Mouse (Mus musculus): ENCODE data around the gene Papss2. TPM values are rescaled to one million over a fixed set of nuclear protein-coding genes. Genes with fewer than 3 reads are reported as not detected.
A peak's percentile ranks its signal among the peaks of the same experiment; 100 is the strongest.

Papss2 gene
- polyA plus RNA-seq (2015; fragmentation: Nextera tagmentation; extraction: Ambion mirVana), result 48.0 and 49.1 TPM in 2 replicates

DNA sequence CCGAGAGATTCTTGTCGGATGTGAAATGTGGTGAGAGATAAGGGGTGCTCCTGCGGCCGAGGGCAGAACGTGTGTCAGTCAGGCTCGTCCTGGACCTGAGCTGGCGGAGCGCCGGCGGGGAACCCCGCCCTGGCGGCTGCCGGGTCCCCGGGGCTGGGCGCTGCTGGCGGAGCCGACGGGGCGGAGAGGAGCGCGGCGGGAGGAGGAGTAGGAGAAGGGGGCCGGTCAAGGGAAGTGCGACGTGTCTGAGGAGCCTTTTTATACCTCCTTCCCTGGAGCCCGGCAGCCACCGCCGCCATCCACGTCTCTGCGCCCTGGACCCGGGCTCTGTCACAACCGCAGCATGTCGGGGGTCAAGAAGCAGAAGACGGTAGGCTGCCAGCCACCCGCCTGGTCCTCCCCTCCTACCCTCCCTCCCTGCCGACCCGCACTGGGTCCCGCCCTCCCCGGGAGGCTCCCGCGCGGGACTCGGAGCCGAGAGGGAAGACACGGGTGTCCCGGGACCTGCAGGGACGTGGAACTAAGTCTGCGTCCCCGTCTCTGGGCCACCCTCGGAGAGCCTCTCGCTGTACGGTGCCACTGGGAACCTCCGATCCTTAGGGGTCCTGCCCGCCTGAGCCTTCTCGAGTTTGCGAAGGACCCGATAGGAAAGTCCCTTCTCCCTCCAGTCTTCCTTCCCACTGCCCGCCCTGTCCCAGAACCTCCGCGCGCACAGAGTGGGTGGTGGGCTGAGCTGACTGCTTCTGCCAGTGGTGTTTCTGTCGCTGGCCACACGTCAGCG, at the start of gene Papss2:
Gene Papss2 (plus strand): TSS at position 285 of the 781 bp plus-strand sequence.
- H3K27me3 ChIP-seq, result peaks cover 18% of the 10 kb centered on the region
- peak within 1 kb of the TSS; percentile 68 for H3K4me3 ChIP-seq
- ATAC-seq (ENCODE audit: low FRiP score, low read depth), result peak; percentile 84
- under 1% methylated on average over 59 of the region's 64 CpGs for WGBS
- peak within 1 kb of the TSS; percentile 81 for H3K27ac ChIP-seq
- peaks cover 20% of the 10 kb centered on the region for H3K4me1 ChIP-seq
- H3K36me3 ChIP-seq, result no peaks in the 10 kb centered on the region
- H3K4me2 ChIP-seq (replicated peaks), result peak within 1 kb of the TSS; percentile 72
- H3K9me3 ChIP-seq, result no peaks in the 10 kb centered on the region
- H3K9ac ChIP-seq, result peak within 1 kb of the TSS; percentile 85

DNA sequence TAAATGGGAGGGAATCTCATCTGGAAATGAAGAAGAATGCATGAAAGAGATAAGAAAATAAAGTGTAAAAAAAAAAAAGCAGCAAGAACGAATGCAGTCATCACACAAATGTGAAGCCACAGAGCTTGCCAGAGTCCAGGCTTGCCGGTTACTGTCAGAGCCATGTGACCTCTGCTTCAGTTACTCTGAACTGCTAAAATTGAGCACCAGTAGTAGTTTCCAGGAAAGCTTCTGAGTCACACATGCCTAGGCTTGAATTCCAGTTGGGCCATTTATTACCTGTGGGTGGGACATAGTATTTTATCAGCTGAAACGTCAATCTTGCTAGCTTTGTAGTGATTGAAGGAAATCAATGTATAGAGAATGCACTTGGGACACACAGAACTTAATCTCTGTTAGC, 48.2 kb upstream of the Papss2 start:
- no peak for ATAC-seq (ENCODE audit: low FRiP score, low read depth)
- Histone ChIP-seq H3K9ac (no peak overlapping the region), H3K4me3 (no peak overlapping the region), H3K36me3 (no peaks in the 10 kb centered on the region), H3K4me2 (replicated peaks) (no peak overlapping the region), H3K27ac (no peak overlapping the region), H3K9me3 (no peaks in the 10 kb centered on the region), H3K4me1 (peaks cover 10% of the 10 kb centered on the region), H3K27me3 (no peaks in the 10 kb centered on the region)
- 63% methylated on average over 3 of the region's 3 CpGs for WGBS

DNA sequence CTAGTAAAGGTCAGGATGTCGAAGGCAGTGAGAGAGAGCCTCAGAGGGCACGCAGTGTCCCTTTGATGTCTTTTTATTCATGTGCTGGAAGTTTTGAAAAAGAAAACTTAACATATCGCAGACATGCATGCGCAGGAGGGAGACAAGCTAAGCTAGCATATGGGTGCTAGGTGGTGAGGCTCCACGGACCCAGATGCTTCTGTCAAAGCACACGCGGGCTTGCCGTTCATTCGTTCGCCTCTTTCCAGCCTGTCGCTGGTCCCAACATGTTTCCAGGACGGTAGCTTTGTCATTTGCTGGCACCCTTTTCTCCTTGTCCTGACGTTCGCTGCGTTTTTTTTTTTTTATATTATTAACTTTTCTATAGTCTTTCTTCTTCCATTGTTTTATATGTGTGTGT, 47.4 kb upstream of the Papss2 start:
- Histone ChIP-seq H3K27ac (no peak overlapping the region), H3K27me3 (no peaks in the 10 kb centered on the region), H3K9me3 (no peaks in the 10 kb centered on the region), H3K9ac (no peak overlapping the region), H3K4me3 (no peak overlapping the region), H3K4me2 (replicated peaks) (no peak overlapping the region), H3K4me1 (peaks cover 10% of the 10 kb centered on the region), H3K36me3 (no peaks in the 10 kb centered on the region)
- WGBS, result 85% methylated on average over 15 of the region's 15 CpGs
- ATAC-seq (ENCODE audit: low FRiP score, low read depth), result no peak

DNA sequence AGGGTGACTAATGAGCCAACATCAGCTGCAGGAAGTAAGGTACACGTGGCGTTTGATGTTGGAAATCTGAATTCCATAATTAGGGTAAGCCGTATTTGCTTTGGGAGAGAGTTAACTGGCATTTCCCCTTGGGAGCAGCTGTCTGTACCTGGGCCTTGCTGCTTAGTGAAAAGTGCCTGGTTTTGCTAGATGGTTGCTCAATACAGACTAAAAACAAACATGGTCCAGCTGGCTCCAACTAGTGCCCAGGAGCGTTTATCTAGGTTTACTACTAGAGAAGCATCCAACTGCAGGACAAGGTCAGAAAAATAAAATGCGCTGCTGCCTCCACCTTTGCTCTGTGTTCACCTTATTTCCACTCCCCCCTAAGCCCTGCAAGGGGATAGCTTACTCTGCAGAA, 45.1 kb upstream of the Papss2 start:
- no peak for ATAC-seq (ENCODE audit: low FRiP score, low read depth)
- no peaks in the 10 kb centered on the region for H3K9me3 ChIP-seq
- peaks cover 25% of the 10 kb centered on the region for H3K4me1 ChIP-seq
- H3K27ac ChIP-seq, result no peak overlapping the region
- H3K36me3 ChIP-seq, result no peaks in the 10 kb centered on the region
- H3K4me2 ChIP-seq (replicated peaks), result no peak overlapping the region
- 37% methylated on average over 5 of the region's 5 CpGs for WGBS
- H3K4me3 ChIP-seq, result no peak overlapping the region
- H3K27me3 ChIP-seq, result no peaks in the 10 kb centered on the region
- H3K9ac ChIP-seq, result no peak overlapping the region

DNA sequence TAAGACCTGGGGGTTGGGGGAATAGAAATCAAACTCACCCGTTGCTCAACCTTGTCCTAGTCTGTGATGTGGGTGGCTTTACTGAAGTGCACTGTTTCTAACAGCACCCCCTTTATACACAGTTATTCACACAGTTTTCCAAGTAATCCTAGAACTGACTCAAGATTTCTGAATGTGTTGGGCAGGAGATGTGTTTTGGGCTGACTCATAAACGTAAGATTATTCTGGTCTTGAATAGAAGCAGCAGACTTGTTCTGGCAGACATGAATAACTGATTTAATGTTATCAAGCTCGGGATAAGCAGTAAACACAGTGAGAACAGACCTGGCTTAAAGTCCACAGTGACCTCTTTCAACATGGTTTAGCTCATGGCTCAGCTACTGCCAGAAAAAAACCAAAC, 44.1 kb upstream of the Papss2 start:
- Histone ChIP-seq H3K36me3 (no peaks in the 10 kb centered on the region), H3K27ac (no peak overlapping the region), H3K27me3 (no peaks in the 10 kb centered on the region), H3K9ac (no peak overlapping the region), H3K4me1 (peaks cover 26% of the 10 kb centered on the region), H3K4me3 (no peak overlapping the region), H3K9me3 (no peaks in the 10 kb centered on the region), H3K4me2 (replicated peaks) (no peak overlapping the region)
- 52% methylated on average over 3 of the region's 3 CpGs for WGBS
- no peak for ATAC-seq (ENCODE audit: low FRiP score, low read depth)

DNA sequence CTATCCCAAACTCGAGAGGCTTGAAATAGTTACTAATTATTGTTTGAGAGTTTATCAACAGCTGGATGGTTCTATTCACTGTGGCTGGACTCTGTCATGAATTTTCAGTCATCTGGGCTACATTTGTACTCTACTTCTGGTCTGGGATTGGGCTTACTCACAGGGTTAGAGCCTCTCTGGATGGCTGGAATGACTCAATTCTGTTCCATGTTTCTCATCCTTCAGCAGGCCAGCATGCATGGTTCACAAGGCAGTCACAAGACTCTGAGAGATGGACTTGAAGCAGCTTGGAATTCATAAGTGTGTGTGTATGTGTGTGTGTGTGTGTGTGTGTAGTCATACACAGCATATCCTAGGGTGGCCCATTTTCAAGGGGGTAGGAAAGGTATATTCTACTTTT, 43.5 kb upstream of the Papss2 start:
- H3K9me3 ChIP-seq, result no peaks in the 10 kb centered on the region
- ATAC-seq (ENCODE audit: low FRiP score, low read depth), result no peak
- WGBS, result 71% methylated on average over 1 of the region's 1 CpGs
- no peak overlapping the region for H3K4me3 ChIP-seq
- no peaks in the 10 kb centered on the region for H3K27me3 ChIP-seq
- H3K9ac ChIP-seq, result no peak overlapping the region
- H3K4me2 ChIP-seq (replicated peaks), result no peak overlapping the region
- H3K4me1 ChIP-seq, result peaks cover 26% of the 10 kb centered on the region
- no peaks in the 10 kb centered on the region for H3K36me3 ChIP-seq
- H3K27ac ChIP-seq, result no peak overlapping the region

DNA sequence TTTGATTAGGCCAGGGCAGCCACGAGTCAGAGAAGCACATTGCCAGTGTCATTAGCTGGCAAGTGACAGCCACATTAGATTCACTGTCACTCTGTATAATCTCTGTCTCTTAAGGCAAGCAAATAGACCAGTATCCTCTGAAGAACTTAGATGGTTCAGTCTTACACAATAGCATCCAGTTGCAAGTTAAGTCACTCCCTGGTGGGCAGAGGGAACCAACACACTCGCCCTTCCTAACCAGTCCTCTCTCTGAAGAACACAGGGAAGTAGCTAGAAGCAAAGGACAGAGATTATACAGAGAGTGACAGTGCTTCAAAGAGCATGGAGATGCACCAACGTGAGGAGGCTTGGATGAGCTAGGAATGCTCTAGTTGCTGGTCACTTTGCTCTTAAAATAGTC, 42.3 kb upstream of the Papss2 start:
- Histone ChIP-seq H3K4me1 (peaks cover 26% of the 10 kb centered on the region), H3K27ac (no peak overlapping the region), H3K9ac (no peak overlapping the region), H3K4me2 (replicated peaks) (no peak overlapping the region), H3K27me3 (no peaks in the 10 kb centered on the region), H3K36me3 (no peaks in the 10 kb centered on the region), H3K4me3 (no peak overlapping the region), H3K9me3 (no peaks in the 10 kb centered on the region)
- WGBS, result 85% methylated on average over 3 of the region's 3 CpGs
- ATAC-seq (ENCODE audit: low FRiP score, low read depth), result no peak

DNA sequence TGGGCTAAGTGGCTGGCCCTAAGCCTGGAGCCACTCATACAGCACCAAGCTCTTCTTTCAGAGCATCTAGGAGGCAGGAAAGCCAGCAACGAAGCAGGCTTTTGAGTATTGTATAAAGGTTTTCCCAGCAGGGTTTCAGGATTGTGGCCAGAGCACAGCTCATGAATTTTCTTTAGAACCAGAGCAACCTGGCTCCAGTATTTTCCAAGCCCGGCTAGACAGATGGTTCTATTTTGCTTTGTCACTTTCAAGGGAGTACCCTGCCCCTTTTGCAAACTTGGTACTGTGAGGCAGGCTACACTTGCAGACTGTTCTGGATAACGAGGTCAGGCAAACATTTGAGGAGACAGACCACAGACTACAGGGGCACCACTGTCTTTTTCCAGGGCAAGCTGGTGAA, 40.3 kb upstream of the Papss2 start:
- Histone ChIP-seq H3K4me3 (no peak overlapping the region), H3K4me1 (peaks cover 25% of the 10 kb centered on the region), H3K9ac (no peak overlapping the region), H3K9me3 (no peaks in the 10 kb centered on the region), H3K36me3 (no peaks in the 10 kb centered on the region), H3K27ac (peak overlapping the region; percentile 81), H3K4me2 (replicated peaks) (no peak overlapping the region), H3K27me3 (no peaks in the 10 kb centered on the region)
- ATAC-seq (ENCODE audit: low FRiP score, low read depth), result peak; percentile 84
- WGBS, result 13% methylated on average over 3 of the region's 3 CpGs

DNA sequence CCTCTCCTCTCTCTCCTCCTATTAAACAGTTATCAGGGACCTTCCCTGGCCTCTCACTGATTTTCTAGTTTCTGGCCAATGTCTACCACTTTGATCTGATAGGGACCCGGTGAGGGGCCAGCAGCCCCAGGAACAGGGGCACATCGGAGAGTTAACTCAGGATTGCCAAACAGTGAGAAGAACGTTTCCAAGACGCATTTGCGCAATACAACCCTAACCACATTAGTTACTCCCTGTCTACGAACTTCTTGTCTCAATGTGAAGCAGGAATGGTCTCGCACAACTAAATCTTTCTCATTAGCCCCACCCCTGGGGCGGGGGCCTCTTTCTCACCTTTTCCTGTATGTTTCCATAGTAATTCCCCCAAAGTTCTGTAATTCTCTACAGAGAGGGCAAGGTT, 28.6 kb upstream of the Papss2 start:
- Histone ChIP-seq H3K4me2 (replicated peaks) (no peak overlapping the region), H3K9me3 (no peaks in the 10 kb centered on the region), H3K9ac (no peak overlapping the region), H3K27me3 (no peaks in the 10 kb centered on the region), H3K4me3 (no peak overlapping the region), H3K27ac (no peak overlapping the region), H3K36me3 (no peaks in the 10 kb centered on the region), H3K4me1 (no peaks in the 10 kb centered on the region)
- WGBS, result 82% methylated on average over 8 of the region's 8 CpGs
- ATAC-seq (ENCODE audit: low FRiP score, low read depth), result no peak

DNA sequence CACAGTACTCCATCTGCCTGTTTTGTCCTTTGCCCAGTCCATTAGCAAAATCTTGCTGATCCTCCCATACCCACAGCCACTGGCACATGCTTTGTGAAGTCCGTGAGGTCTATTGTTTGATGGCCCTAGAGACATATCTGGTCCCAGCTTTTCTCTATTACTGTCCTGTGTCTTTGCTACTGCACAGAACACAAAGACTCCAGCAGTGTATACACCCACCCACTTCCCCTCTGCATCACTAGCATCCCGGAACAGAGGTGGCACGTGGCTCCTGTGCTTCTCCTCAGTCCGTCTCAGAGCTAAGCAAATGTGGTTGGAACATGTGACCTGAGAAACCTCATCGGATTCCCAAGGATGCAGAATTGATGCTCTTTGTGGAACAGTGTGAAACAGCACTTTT, 28.1 kb upstream of the Papss2 start:
- Histone ChIP-seq H3K36me3 (no peaks in the 10 kb centered on the region), H3K9ac (no peak overlapping the region), H3K4me1 (no peaks in the 10 kb centered on the region), H3K27ac (no peak overlapping the region), H3K27me3 (no peaks in the 10 kb centered on the region), H3K4me2 (replicated peaks) (no peak overlapping the region), H3K4me3 (no peak overlapping the region), H3K9me3 (no peaks in the 10 kb centered on the region)
- WGBS, result 90% methylated on average over 5 of the region's 5 CpGs
- ATAC-seq (ENCODE audit: low FRiP score, low read depth), result no peak

DNA sequence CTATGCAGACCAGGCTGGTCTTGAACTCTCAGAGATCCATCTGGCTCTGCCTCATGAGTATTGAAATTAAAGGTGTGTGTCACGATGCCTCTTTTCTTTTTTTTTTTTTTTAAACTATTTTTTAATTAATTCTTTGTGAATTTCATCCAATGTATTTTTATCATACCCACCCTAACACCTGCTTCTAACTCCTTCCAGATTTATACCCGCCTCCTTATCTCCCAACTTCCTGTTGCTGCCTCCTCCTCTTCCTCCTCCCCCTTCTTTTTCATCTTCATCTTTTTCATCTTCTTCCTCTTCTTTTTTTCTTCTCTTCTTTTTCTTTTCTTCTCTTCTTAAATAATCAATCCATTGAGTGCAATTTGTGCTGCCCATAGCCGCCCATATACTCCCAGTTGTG, 27.1 kb upstream of the Papss2 start:
- no peak overlapping the region for H3K27ac ChIP-seq
- ATAC-seq (ENCODE audit: low FRiP score, low read depth), result no peak
- no peaks in the 10 kb centered on the region for H3K9me3 ChIP-seq
- H3K36me3 ChIP-seq, result no peaks in the 10 kb centered on the region
- H3K27me3 ChIP-seq, result no peaks in the 10 kb centered on the region
- no peaks in the 10 kb centered on the region for H3K4me1 ChIP-seq
- no peak overlapping the region for H3K9ac ChIP-seq
- 85% methylated on average over 3 of the region's 3 CpGs for whole genome bisulfite sequencing
- H3K4me3 ChIP-seq, result no peak overlapping the region
- H3K4me2 ChIP-seq (replicated peaks), result no peak overlapping the region

DNA sequence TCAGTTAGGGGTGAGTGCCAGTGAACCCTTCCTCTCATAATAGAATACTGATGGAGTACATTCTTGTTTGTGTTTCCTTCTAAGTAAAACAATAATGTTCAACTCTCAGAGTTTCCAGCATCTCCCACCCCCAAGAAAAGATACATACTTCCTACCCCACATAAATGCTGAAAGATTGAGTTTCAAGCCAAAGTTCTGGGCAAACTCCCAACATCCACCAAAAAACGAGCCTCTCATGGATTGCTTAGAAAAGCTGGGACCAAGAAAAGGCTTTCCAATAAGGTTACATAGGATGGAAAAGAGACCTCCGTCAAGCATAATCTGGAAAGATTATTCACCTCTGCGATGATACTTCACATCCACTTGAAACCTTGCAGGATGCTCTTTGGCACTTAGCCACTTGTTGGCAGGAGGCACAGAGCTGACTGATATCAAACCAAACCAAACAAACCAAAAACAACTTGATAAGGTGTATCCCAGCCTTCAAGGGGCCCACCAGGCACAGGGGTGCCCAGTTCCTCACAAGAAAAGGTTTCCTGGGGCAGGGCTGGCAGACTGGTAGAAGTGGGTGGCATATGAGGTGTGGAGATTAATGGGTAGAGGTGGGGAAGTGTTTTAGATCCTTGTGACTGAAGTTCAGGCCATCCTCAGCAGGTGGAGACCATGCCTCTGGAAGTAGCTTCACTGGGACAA, 26.5 kb upstream of the Papss2 start:
- Histone ChIP-seq H3K27me3 (no peaks in the 10 kb centered on the region), H3K36me3 (no peaks in the 10 kb centered on the region), H3K4me1 (no peaks in the 10 kb centered on the region), H3K9ac (no peak overlapping the region), H3K9me3 (no peaks in the 10 kb centered on the region), H3K4me2 (replicated peaks) (no peak overlapping the region), H3K4me3 (no peak overlapping the region), H3K27ac (no peak overlapping the region)
- WGBS, result 78% methylated on average over 3 of the region's 3 CpGs
- ATAC-seq (ENCODE audit: low FRiP score, low read depth), result no peak; the same call in 1 of the 2 replicates

Measured in limb, embryonic 13.5 days (tissue).